Mouse (Mus musculus): Measurements from ENCODE around the gene Ferd3l. TPM values are rescaled to one million over a fixed set of nuclear protein-coding genes. Genes with fewer than 3 reads are reported as not detected.

Ferd3l gene
- not detected for total RNA-seq (2021)

DNA sequence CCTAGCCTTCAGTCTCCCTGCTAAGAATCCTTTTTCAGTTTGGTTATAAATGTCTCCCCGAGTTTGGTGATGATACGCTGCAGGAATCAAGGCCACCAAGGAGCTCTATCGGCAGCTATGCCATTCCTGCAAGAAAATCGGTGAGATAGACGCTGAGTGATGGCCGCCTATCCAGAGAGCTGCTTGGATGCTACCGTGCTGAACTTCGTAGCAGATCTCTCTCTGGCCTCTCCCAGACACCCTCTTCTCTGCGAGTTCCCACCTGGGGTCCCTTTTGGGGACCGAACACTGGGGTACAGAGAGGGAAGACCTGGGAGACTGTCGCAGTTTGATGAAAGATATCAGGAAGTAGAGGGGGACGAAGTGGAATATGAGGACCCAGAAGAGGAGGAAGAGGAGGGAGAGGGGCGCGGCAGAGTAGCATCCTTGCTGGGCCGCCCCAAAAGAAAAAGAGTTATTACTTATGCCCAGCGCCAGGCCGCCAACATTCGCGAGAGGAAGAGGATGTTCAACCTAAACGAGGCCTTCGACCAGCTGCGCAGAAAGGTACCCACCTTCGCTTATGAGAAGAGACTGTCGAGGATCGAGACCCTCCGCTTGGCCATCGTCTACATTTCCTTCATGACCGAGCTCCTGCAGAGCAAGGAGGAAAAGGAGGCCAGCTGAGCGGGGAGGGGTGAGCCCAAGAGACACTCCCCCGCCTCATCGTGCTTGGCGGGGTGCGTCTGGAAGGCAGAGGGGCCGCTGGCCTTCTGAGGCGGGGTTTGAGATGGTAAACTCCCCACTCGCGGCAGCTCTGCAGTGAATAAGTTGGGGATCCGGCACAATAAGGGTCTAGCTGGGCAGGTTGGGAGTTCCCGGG, at the start of gene Ferd3l:
Gene Ferd3l (plus strand): TSS at position 95 of the 862 bp plus-strand sequence.
- DNase-seq (ENCODE audit: extremely low spot score in 1 of 2, low spot score in 2 of 2), result peak in 1 of 2 experiments; percentile 21
- intact Hi-C loops (cut with DNase I), result no loop called here

DNA sequence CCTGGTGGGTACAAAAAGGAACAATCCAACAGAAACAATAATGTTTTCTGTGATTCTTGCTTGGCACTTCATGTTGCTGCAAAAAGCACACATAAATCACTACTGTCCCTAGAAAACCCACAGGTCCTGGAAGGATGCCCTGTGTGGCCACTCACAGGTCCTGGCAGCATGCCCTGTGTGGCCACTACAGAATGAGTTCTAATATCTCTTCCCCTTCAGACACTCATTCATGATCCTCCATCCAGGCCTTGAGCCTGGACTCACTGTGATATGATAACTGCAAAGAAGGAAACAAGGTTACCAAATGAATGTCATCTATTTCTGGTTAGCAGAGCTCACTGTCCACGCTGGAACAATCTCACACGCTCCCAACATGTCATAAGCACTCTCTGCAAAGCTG, 34.3 kb upstream of the Ferd3l start:
- DNase-seq (ENCODE audit: extremely low spot score in 1 of 2, low spot score in 2 of 2), result no peak

GRCm38 (mm10) chr12:33894621-33895020, 33.6 kb upstream of the Ferd3l start:
- DNase-seq (ENCODE audit: extremely low spot score in 1 of 2, low spot score in 2 of 2), result no peak
- intact Hi-C loops (cut with DNase I), result no loop called here

More for the DNA sequence above, 34.3 kb upstream of the Ferd3l start:
- intact Hi-C loops (cut with DNase I), result no loop called here

- intact Hi-C loops (cut with DNase I), result no loop called here
- no peak for DNase-seq (ENCODE audit: extremely low spot score in 1 of 2, low spot score in 2 of 2)
Measured at GRCm38 (mm10) chr12:33926751-33927150, 1.5 kb upstream of the Ferd3l start.

GRCm38 (mm10) chr12:33927334-33928098, 709 bp upstream of the Ferd3l start:
- intact Hi-C loops (cut with DNase I), result no loop called here

GRCm38 (mm10) chr12:33952843-33953242, 24.6 kb downstream of the Ferd3l start:
- intact Hi-C loops (cut with DNase I), result loop anchor here (5.0 to 10.0 kb wide), 2 partner anchors 348 to 471 kb away; no protein-coding TSS in a partner anchor
- no peak for DNase-seq (ENCODE audit: extremely low spot score in 1 of 2, low spot score in 2 of 2)

More at GRCm38 (mm10) chr12:33927334-33928098, 709 bp upstream of the Ferd3l start:
- no peak for DNase-seq (ENCODE audit: extremely low spot score in 1 of 2, low spot score in 2 of 2)

DNA sequence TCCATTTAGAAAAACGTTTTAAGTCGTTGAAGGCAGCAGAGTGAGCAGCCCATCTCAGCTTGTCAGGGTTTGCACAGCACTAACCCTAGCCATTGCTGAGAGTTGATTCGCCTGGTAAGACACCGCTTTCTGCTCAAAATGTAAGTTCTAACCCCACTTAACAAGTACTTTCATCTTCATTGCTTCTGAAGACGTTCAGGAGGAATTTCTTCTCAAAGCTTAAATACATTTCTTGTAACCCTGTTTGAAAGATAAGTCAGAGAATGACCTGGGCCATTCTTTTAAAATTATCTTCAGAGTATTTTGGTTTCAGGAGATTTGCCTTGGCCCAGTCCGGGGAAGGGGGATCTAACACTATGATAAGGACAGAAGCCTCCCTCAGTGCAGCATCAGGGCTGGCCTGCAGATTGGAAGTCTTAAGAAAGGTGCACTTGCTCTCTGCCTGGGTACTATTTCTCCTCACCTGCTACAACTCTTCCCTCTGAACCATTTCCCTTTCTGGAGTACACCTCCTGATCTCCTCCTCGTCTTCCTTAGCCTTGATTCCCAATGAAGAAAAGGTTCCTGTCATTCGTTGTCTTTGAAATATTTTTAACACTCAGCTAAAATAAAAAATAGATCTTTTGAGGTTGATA, 26.8 kb downstream of the Ferd3l start:
- intact Hi-C loops (cut with DNase I), result loop anchor here (5.0 to 10.0 kb wide), 2 partner anchors 350 to 473 kb away; no protein-coding TSS in a partner anchor
- DNase-seq (ENCODE audit: extremely low spot score in 1 of 2, low spot score in 2 of 2), result no peak

GRCm38 (mm10) chr12:33955606-33956295, 27.5 kb downstream of the Ferd3l start:
- DNase-seq (ENCODE audit: extremely low spot score in 1 of 2, low spot score in 2 of 2), result peak in 1 of 2 experiments; percentile 62
- intact Hi-C loops (cut with DNase I), result loop anchor here (10.0 kb wide), 1 partner anchor 351 kb away; no protein-coding TSS in a partner anchor

DNA sequence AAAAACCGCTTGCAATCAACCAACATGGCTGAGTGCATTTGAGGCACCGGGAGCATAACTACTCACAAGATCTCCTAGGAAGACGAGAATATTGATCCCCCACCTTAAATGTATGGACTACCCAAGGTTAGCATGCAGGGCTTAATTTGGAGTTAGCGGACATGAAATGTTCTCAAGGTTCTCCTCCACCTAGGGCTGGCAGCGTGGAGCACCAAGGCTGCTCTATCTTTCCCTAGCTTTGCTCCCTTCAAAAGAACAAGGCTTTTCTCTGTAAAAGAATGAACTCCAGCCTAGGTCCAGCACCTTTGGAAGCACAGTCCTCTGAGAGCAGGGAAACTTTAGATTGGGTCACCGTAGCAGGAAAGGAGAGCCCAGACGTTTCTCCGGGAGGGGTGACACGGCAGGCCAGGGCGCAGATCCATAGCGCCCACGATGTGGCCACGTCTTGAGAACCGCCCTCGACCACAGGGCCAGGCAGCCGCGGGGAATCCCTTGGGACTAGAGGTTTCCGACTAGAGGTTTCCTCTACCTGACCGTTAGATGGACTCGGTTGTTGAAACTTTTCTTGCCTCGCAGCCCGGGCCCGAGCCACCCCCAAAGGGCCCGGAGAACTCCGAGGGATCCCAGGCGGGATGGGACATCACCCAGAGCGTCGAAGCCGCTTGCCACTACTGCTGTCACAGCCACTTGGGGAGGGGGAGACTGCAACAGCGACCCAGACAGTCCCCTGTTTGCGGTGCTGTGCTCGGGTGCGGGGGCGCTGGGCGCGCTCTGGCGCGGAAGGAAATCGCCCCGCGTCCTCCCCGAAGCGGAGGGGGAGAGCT, 28.6 kb downstream of the Ferd3l start:
- intact Hi-C loops (cut with DNase I), result loop anchor here (10.0 kb wide), 1 partner anchor 352 kb away; no protein-coding TSS in a partner anchor
- peak in 1 of 2 experiments; percentile 36 for DNase-seq (ENCODE audit: extremely low spot score in 1 of 2, low spot score in 2 of 2)

- intact Hi-C loops (cut with DNase I), result loop anchor here (10.0 kb wide), 1 partner anchor 353 kb away; no protein-coding TSS in a partner anchor
- peak in 1 of 2 experiments; percentile 80 for DNase-seq (ENCODE audit: extremely low spot score in 1 of 2, low spot score in 2 of 2)
Measured at GRCm38 (mm10) chr12:33957400-33958240, 29.4 kb downstream of the Ferd3l start, which contains the start of gene Twist1. TSS of gene Twist1 (plus strand) at chr12:33957671.

GRCm38 (mm10) chr12:33958241-33959194, 30.3 kb downstream of the Ferd3l start:
- DNase-seq (ENCODE audit: extremely low spot score in 1 of 2, low spot score in 2 of 2), result peak in 1 of 2 experiments; percentile 40

DNA sequence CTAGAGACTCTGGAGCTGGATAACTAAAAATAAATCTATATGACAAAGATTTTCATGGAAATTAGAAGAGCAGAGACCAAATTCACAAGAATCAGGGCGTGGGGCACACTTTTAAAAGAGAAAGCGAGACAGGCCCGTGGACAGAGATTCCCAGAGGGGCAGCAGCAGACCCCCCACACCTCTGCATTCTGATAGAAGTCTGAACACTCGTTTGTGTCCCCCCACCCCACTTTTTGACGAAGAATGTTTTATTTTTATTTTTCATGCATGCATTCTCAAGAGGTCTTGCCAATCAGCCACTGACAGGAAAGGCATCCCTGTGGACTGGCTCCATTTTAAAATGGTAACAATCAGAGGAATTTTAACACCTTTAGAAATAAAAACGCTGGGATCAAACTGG, 31.0 kb downstream of the Ferd3l start:
- intact Hi-C loops (cut with DNase I), result loop anchor here (10.0 kb wide), 1 partner anchor 354 kb away; no protein-coding TSS in a partner anchor
- DNase-seq (ENCODE audit: extremely low spot score in 1 of 2, low spot score in 2 of 2), result no peak

More at GRCm38 (mm10) chr12:33958241-33959194, 30.3 kb downstream of the Ferd3l start:
- intact Hi-C loops (cut with DNase I), result loop anchor here (10.0 kb wide), 1 partner anchor 354 kb away; no protein-coding TSS in a partner anchor

GRCm38 (mm10) chr12:33959846-33960245, 31.6 kb downstream of the Ferd3l start:
- DNase-seq (ENCODE audit: extremely low spot score in 1 of 2, low spot score in 2 of 2), result no peak
- intact Hi-C loops (cut with DNase I), result loop anchor here (10.0 kb wide), 2 partner anchors 355 to 695 kb away; no protein-coding TSS in a partner anchor

DNA sequence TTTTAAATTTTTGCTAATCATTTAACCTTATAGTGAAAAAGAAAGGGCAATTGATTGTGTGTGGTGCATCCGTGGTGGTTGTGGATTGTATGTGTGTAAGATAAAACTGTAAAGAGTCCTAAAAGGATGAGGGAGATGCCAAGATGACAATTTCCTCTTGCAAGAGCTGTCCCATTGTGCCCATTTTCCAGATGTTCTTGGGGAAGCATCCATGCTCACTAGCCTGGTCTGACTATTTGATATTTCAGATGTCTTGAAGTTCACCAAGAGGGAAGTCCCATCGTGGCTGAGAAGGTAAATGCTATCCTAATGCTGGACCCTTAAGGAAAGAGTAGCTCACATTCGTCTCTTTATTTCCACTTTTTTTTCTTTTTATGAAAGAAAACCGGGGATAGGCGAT, 32.8 kb downstream of the Ferd3l start:
- DNase-seq (ENCODE audit: extremely low spot score in 1 of 2, low spot score in 2 of 2), result no peak
- intact Hi-C loops (cut with DNase I), result loop anchor here (10.0 kb wide), 1 partner anchor 694 kb away; no protein-coding TSS in a partner anchor

DNA sequence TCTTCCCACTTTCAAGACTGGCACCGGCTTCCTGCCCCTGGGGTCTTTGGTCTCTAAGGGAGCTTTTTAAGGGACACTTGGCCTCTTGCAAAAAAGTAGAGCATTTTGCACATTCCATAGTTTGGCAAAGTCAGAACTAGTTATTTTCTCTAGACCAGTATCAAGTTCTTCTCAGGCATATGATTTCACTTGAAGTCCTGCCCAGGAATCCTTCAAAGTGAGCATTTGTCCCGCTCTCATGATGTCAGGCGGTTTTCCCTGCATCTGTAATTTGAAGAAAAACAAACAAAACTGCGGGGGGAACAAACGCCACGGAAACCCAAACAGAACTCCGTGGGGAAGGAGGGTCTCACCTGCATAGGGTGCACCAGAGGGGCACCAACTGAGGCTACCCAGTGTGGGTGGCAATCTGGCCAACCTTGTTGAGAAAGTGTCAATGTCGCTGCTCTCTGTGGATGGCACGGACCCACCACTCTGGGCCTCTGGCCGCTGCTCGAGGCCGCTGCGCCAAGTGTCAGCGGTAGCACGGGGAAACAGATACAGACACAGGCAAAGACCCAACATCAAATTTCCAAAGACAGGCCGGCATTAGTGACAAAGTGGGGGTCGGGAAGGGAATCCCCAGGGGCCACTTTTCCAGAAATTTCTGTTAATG, 34.0 kb downstream of the Ferd3l start:
- DNase-seq (ENCODE audit: extremely low spot score in 1 of 2, low spot score in 2 of 2), result no peak
- intact Hi-C loops (cut with DNase I), result loop anchor here (10.0 kb wide), 1 partner anchor 693 kb away; no protein-coding TSS in a partner anchor
